Mouse (Mus musculus): Measurements from ENCODE around the gene Myo19. TPM values are rescaled to one million over a fixed set of nuclear protein-coding genes. Genes with fewer than 3 reads are reported as not detected.
"Not testable (repeated sequence)": the region's sequence is repeated elsewhere in the genome, so short reads cannot be mapped to it uniquely, and the experiment has no call there.

The Myo19 gene
- 6.6 and 9.0 TPM in 2 replicates for total RNA-seq (2015)
- total RNA-seq (2017) = 4.3 and 4.5 TPM in 2 replicates

DNA sequence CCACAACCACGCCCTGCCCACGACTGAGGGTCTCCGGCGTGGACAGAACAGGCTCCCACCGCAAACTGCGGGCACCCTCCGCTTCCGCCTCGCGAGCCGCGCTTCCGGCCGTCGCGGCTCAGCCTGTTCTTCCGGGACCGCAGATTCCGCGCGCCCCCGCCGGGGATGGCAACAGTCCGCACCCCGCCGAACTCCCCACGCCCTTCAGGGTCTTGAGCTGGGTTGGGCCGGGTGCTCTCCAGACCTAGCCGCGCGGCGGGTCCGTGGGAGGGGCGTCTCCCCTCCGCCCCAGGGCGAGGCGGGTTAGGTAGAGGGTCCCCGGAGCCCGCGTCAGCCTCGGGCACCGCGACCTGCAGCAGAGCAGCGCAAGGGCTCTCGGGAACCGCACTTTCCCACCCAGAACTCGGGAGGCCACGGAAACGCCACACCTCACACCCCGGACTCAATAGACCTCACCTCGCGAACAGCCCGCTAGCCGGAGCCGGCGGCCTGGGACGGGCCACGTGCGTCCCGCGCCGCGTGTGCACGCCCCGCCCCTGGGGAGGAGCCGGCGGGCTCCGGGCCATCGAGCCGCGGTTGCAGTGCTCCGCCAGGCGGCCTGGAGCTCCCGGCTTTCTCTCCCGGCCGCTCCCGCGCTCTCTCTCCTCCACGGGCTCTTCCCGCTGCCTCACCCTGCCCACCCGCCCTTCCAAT lies at the start of gene Myo19, which contains the start of gene Pigw:
Myo19 (plus strand) TSS at position 377 of the 693 bp plus-strand sequence.
Pigw (minus strand) TSS at position 514 of the 693 bp plus-strand sequence.
- peak; percentile 88 for ATAC-seq (replicated peaks; ENCODE audit: poor library complexity)

DNA sequence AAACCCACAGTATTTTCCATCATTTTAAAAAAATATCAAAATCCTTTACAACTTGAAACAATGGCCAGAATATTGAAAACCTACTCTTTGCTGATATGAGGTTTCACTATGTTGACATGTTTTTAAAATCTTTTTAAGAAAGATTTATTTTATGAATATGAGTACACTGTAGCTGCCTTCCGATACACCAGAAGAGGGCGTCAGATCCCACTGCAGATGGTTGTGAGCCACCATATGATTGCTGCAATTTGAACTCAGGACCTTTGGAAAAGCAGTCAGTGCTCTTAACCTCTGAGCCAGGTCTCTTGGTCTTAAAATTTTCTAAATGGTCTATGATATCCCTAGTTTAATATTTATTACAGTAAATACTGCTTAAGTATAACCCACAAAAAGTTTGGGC lies 40.6 kb upstream of the Myo19 start:
- no peak for ATAC-seq (replicated peaks; ENCODE audit: poor library complexity)

DNA sequence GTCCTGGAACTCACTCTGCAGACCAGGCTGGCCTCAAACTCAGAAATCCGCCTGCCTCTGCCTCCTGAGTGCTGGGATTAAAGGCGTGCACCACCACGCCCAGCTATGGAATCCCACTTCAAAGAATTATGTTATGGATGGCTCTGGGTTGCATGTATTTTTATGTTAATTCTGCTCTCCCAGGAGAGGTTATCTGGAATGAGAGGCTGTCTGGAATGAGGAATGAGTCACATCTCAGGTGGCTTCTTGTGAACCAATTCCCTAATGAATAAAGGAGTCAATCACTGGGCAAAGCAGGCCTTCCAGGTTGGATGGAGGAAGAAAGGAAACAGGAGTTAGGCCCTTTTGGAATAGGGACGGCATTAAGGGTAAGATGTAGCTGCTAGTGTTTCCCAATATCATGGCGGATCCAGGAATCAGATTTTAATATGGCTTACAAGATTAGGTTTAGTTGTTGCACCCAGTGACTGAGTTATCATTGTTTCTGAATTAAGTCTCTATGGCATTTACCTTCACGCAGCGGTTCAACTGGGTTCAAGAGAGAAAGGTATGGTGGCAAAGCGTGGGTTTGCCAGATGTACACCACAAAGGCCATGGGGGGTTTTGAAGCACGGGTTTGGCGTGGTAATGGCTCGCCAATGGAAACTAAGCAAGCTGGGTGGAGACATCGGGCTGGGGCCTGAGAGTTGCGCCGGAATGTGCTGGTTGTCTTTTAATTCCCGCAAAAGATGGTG lies 33.0 kb upstream of the Myo19 start:
- ATAC-seq (replicated peaks; ENCODE audit: poor library complexity) = no peak

DNA sequence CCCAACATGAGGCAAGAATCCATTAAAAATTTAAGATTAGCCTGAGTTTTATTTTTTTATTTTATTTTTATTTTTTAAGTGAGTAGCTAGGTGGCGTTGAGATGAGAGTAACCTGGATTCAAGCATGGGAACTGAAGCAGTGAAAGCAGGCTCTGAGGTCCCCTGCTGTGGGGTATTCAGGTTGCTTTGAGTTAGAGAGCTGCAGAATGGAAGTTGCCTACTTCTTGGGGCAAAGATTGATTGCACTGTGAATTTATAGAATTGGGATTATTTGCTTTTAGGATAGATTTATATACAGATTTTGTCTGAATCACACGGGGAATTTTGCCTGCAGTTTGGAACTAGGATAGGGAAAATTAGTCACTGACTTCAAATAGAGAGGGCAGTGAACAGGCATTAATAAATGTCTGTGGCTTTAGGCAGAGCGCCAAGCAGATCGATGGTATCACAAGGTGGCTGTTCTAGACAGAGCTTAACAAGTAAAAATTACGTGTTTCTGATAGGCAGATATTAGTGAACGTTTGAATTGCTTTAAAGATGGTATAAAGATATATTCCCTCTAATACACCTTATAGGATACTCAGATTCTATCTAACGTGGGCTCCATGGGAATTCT lies 32.4 kb upstream of the Myo19 start:
- no peak for ATAC-seq (replicated peaks; ENCODE audit: poor library complexity)

DNA sequence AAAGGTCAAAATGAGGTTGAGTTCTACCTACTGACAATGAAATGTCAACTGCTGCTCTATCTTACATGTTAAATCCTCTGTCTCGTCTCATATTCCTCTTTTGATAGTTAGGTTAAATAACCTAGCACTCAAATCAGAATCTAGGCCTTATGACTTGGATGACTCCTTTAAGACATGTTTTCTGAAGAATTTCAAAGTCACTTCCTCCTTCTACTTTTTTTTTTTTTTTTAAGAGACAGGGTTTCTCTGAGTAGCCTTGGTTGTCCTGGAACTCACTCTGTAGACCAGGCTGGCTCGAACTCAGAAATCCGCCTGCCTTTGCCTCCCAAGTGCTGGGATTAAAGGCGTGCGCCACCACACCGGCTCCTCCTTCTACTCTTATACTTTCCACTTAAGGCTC lies 24.7 kb upstream of the Myo19 start:
- ATAC-seq (replicated peaks; ENCODE audit: poor library complexity) = no peak

DNA sequence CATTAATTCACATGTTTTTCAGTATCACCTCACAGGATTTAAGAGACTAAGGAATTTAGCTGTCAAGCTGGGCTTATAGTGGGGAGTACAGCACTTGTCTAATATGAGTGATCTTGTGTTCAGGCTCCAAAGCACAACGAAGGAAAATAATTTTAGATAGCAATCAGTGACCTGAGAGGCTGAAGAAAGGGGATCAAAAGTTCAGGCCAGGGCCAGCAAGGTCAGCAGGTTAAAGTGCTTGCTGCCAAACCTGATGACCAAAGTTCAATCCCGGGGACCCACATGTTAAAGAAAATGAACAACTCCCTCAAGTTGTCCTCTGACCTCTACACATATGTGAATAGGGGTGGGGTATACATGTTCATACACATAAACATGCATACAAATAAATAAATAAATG lies 14.7 kb upstream of the Myo19 start:
- ATAC-seq (replicated peaks; ENCODE audit: poor library complexity) = no peak

DNA sequence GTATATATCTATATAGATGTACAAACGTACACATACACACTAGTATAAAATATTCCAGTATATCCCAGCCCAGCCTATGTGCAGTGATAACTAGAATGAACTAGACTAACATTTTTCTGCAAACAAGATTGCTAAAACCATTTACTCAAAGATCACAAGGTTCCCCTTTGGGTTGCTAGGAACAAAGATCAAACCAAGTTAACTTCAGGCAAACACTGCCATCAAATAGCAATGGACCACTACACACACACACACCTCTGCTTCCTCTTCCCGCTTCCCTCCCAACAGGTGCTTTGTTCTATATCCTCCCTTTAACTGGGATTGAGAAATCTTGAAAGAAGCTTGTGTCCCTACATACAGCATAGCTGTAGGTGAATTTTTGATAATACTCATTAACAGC lies 12.4 kb upstream of the Myo19 start:
- no peak for ATAC-seq (replicated peaks; ENCODE audit: poor library complexity)

DNA sequence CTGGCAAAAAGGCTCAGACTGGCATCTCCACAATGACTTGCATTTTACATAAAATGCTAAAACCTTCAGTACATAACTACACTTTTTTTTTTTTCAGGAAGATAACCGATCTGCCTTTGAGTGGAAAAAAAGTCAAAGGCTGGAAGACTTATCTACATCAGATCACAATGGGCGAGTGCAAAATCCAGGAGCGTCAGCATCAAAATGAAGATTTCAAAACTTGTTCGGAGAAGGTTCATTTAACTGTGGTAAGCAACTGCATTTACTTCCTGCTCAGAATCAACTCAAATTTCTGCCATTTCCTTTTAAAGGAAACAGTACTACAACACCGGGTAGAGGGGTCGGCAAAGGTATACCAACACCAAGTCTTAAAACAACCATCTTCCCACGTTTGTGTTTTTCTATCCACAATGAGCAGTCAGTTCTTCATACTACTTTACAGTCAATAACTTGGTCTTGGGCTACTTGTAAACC lies 11.1 kb upstream of the Myo19 start:
- no peak for ATAC-seq (replicated peaks; ENCODE audit: poor library complexity)

DNA sequence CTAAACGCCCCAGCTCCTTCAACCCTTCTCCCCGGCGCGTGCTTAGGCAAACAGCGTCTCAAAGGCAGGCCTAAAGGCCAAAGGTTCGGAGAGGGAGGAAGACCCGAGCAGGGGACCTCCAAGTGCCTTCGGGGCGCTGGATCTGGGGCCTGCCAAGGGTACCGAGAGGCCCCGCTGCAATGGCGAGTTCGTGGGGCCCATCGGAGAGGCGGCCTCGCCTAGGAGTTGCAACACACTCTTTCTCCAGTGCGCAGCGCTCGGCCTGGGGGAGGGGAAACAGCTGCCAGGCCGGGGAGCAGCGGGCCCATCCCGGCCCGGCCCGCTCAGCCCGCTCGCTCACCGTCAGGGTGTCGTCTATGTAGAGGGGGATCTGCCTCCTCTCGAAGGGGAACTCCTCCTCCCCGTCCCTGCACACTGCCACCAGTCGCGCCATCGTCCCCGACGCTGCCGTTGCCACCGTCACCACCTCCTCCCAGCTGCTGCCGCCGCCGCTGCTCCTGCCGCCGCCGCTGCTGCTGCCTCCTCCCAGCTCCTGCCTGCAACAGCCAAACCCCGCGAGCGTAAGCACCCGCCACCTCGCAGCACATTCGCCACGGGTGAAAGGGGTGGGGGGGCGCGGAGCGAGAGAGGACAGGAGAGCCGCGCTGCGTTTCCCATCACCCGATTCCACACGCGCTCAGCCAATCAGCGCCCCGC lies 10.3 kb upstream of the Myo19 start:
- ATAC-seq (replicated peaks; ENCODE audit: poor library complexity) = peak; percentile 71

DNA sequence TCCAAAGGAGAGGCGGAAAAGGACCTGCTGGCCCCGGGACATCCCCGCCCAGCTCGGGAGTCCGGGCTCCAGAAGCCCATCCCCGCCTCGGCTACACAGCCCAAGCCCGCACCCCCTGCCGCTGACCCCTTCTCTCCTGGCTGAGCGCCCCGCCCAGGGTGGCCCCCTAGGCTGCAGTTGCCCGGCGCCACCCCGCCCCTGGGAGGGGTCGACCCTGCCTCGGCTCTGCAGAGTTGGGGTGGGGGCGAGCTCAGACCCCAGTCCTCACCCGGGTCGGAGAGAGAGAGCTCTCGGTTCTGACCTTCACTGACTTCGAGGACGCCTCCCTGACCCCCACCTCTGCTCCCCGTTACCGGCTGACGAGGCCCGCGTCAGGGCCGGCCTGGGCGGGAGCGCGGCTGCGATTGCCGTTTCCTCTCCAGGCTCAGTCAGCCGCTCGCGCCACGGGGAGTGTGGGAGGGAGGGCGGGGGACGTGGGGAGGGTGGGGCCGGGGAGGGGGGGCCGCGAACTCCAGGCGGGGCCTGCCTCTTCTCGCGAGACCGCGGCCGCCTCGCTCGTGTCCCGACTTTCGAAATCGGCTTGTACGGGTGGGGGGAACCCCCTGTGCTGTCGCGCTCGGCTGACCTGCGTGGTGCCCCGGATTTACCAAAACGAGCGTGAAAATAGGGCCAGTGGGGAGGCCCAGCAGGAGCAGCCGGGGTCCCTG lies 9.5 kb upstream of the Myo19 start, which contains the start of gene Ggnbp2:
Ggnbp2 (minus strand) TSS at position 481 of the 707 bp plus-strand sequence.
- peak; percentile 65 for ATAC-seq (replicated peaks; ENCODE audit: poor library complexity)

DNA sequence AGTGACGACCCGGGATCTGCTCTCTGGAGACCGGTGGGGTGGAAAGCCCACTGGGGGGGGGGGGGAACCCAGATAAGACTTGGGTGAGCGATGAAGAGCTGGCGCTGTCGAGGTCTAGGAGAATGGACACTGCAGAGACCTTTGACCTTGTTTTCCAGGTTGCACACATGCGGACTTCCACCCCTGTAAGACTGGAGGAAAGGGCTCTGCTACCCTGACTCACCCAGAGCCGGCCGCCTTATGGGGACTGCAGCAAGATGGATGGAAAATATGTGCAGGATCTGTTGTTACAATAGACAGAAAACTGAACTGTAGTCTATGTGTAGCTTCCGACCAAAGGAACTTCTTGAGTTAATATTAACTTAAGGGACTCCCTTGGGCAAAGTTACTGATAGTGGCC lies 8.9 kb upstream of the Myo19 start:
- ATAC-seq (replicated peaks; ENCODE audit: poor library complexity) = no peak

DNA sequence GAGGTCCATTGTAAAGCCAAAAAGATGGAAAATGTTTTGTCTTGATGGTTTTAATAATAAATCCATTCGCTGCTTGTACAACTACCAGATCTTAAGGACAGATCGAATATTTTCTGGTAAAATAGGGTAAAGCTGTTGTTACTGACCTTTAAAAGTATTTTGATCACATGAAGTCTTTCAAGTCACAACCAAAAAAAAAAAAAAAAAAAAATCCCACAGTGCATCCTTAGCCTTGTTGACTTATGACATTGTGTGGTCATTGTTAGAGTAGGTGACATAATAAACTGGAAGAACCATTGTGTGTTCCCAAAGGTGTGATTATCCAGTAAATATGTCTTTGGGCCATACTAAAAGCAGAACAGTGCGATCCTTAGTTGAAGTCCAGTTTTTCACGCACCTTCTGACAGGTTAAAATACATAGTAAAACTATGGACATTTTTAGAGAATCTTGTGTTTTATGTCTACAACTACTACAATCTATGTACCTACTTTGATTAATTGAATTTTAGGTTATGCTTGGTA lies 8.3 kb upstream of the Myo19 start:
- no peak for ATAC-seq (replicated peaks; ENCODE audit: poor library complexity)

DNA sequence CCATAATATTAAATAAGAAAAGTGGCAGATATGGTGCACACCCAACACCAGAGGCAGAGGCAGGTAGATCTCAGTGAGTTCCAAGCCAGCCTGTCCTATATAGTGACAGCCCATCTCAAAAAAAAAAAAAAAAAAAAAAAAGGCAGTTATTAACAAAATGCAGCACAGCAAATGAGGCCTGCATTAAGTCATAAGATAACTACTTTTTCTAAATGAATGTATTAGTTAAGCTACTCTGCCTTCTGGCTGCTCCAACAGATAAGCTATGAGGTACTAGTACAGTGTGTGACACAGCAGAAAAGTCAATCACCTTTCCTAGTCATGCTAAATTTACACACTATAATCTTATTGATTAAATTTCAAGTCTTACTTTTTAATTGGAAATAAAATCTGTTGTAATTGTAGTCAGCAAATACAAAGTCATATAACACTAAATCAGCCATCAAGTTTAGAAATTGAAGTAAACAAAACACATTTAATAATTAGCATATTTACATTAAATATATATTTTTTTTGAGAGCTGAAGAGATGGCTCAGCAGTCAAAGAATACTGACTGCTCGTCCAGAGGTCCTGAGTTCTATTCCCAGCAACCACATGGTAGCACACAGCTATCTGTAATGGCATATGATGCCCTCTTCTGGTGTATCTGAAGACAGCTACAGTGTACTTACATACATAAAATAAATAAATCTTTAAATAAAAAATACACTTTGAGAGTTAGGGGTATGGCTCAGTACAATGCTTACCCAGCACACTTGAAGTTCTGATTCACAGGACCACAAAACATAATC lies 6.7 kb upstream of the Myo19 start:
- peak; percentile 45 for ATAC-seq (replicated peaks; ENCODE audit: poor library complexity)

DNA sequence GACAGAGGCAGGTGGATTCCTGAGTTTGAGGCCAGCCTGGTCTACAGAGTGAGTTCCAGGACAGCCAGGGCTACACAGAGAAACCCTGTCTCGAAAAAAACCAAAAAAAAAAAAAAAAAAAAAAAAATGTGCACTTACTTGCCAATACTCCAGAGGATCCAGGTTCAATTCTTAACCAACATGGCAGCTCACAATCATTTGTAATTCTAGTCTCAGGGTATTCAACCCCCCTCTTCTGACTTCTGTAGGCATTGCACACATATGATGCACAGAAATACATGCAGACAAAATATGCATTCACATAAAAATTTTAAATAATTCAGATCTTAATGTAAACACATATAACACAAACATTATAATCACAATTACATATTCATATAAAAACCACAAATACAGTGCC lies 3.9 kb upstream of the Myo19 start:
- ATAC-seq (replicated peaks; ENCODE audit: poor library complexity) = not testable (repeated sequence)

DNA sequence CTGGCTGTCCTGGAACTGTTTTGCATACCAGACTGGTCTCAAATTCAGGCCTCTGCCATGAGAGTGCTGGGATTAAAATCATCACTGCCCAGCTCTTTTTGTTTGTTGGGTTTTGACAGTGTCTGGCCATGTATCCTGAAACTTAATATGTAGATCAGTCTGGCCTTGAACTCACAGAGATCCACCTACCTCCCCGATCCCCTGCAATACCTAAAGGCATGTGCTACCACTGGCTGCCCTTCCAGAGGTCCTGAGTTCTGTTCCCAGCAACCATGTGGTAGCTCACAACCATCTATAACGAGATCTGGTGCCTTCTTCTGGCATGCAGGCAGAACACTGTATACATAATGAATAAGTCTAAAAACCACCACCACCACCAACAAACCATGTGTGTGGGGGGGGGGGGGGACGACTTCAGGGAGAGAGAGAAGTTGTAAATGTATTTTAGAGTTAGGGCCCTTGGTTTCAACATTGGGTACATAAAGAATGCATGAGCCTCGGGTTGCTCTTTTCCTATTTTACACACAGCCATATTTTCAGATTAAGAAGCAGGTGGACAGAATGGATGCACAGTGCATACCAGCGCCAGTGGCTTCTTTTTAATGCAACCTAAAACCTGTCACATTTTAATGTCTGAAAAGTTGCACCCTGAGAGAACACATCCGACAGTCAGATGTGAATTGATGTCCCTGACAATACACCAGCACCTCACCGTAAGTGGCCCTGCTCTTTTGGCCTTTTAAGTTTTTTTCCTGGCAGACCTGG lies 759 bp upstream of the Myo19 start:
- ATAC-seq (replicated peaks; ENCODE audit: poor library complexity) = no peak

DNA sequence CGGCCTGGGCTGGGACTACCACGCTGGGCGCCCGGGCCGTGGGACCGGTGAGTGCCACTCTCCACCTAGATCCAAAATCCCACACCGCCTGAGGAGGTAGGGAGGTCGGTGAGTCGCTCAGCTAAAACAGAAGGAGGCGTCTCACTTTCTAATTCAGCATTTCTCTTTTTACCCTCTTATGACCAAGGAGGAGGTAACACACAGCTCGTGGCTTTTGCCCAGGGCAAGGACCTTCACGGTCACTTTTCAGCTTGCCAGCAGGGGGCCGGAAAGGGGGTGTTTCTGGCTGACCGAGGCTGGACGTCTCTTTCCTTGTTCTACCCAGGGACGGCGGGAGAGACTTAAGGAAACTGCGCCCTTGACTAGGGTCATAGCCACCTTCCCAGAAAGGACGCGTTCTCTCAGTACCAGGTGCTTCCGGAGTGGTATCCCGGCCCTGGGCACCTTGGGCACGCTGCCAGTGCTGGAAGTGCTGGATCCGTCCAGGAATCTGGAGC lies 565 bp downstream of the Myo19 start:
- ATAC-seq (replicated peaks; ENCODE audit: poor library complexity) = peak; percentile 35

DNA sequence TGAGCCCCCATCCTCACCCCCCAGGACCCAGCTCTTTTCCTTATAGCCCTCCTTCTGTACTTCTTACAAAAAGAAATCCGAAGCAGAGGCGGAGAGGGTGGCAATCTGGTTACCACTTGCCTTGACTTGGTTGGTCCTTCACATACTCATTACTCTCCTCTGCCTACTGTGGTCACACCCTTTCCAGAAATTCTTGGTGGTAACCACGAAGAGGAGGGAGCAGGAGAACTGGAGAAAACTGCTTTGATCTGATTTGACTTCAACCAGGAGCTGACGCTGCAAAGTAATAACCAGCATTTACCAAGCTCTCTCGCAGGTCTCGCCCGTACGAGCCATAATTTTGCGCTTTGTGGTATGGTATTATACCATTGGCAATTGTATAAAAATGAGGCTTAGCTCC lies 1.0 kb downstream of the Myo19 start:
- no peak for ATAC-seq (replicated peaks; ENCODE audit: poor library complexity)

DNA sequence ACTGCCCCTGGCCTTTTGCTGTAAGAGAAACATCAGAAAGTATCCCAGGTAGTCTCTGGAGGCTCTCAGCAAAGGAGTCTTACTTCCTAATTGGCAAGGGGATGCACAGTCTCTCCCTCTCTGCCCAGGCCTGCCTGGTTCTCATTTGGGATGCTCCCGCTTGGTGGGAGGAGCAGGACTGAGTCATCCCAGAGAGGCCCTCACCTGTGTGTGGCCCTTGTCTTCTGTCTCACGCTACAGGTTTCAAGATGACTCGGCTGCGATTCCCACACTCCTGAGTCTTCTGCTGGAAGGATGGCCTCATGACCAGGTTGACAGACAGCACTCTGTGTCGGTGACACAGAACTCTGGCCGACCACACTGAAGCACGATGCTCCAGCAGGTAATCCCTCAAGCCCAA lies 2.4 kb downstream of the Myo19 start:
- ATAC-seq (replicated peaks; ENCODE audit: poor library complexity) = no peak

DNA sequence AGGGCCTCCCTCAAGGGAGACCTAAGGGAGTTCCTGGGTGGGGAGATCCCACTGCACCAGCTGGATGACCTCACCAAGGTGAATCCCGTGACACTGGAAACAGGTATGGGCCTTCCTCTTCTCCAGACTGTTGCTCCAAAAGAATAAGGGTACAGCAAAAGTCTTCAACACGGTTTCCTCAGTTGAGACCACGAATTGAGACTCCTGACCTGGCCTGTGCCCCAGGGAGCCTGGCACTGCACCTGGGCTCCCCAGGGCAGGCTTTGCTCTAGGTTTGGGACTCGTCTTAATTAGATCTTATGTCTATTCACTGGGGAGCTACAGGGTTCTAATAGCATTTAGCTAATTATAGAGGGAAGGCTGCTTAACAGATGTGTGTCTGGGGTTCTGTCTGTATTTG lies 5.3 kb downstream of the Myo19 start:
- no peak for ATAC-seq (replicated peaks; ENCODE audit: poor library complexity)

All from megakaryocyte progenitor cell, adult 5-6 weeks (primary cell).